ENCODE assay signal across 18 mouse cellular contexts in the genomic region with DNA sequence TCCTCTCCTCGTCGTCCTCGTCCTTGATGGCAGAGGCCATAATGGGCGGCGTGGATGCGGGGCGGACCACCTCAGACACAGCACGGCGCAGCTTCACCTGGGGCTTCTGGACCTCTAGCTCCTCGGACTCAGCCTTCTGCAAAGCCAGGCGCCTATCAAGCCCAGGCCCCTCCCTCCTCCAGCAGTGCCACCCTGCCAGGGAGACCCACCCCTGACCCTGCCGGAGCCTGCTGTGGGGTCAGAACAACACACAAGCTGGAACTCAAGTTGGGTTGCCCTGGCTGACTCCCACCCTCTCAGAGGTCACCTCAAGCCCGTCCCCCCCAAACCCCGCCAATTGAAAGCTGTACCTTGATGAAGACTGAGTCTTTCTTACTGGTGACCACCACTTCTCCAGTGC. TPM values are rescaled to one million over a fixed set of nuclear protein-coding genes. Genes with fewer than 3 reads are reported as not detected.
DNase-seq lines count a peak whose midpoint lies in the region; ATAC-seq and TF ChIP-seq lines count a peak whose summit lies in the region.
"Had no signal": no experiment of that assay in that cellular context is flagged by ENCODE, and none has a peak within 500 bp of the region (broad histone marks: within the 10 kb centered on the region; RNA-seq: fewer than 3 reads in every experiment).

No protein-coding gene starts in this region.

- H3K4me1 ChIP-seq in hindbrain, embryonic 11.5 days (replicated peaks; ENCODE audit: control insufficient read depth, insufficient read depth, low read length) = peaks cover 7% of the 10 kb centered on the region; the same call in 1 of the 2 replicates
- peaks cover 19% of the 10 kb centered on the region for H3K4me1 ChIP-seq in hindbrain, embryonic 12.5 days
- H3K4me1 ChIP-seq in forebrain, embryonic 13.5 days = peaks cover 12% of the 10 kb centered on the region
- H3K4me1 ChIP-seq in midbrain, embryonic 13.5 days (replicated peaks) = peaks cover 25% of the 10 kb centered on the region

- no peak overlapping the region for H3K4me3 ChIP-seq in hindbrain, embryonic 11.5 days (ENCODE audit: low read depth, low read length)
- no peak overlapping the region for H3K4me3 ChIP-seq in hindbrain, embryonic 12.5 days
- no peak overlapping the region for H3K4me3 ChIP-seq in forebrain, embryonic 13.5 days
- no peak overlapping the region for H3K4me3 ChIP-seq in midbrain, embryonic 13.5 days (replicated peaks)
- H3K4me3 ChIP-seq in gastrocnemius, adult 2 months = no peak overlapping the region
- H3K4me3 ChIP-seq: erythroblast, embryonic 14.5 days; heart, embryonic 15.5 days; left cerebral cortex, adult 2 months; liver, embryonic 12.5 days had no signal

- H3K36me3 ChIP-seq in hindbrain, embryonic 11.5 days (ENCODE audit: control insufficient read depth, insufficient read depth, low read length) = no peaks in the 10 kb centered on the region
- H3K36me3 ChIP-seq in hindbrain, embryonic 12.5 days = peaks cover 65% of the 10 kb centered on the region
- peaks cover 89% of the 10 kb centered on the region for H3K36me3 ChIP-seq in forebrain, embryonic 13.5 days (ENCODE audit: poor library complexity, severe bottlenecking)
- H3K36me3 ChIP-seq in midbrain, embryonic 13.5 days = peaks cover 87% of the 10 kb centered on the region
- H3K36me3 ChIP-seq: heart, embryonic 15.5 days; liver, embryonic 12.5 days had no signal

- no peak for TF ChIP-seq CTCF in gastrocnemius, adult 2 months (IDR thresholded peaks at IDR 0.05)

- no peak overlapping the region for H3K4me2 ChIP-seq in hindbrain, embryonic 11.5 days (replicated peaks; ENCODE audit: low read depth, low read length)
- H3K4me2 ChIP-seq in hindbrain, embryonic 12.5 days (replicated peaks) = no peak overlapping the region
- H3K4me2 ChIP-seq in forebrain, embryonic 13.5 days = no peak overlapping the region
- H3K4me2 ChIP-seq in midbrain, embryonic 13.5 days (replicated peaks) = no peak overlapping the region
- H3K4me2 ChIP-seq: heart, embryonic 15.5 days; liver, embryonic 12.5 days; lung, embryonic 14.5 days had no signal

- no peak overlapping the region; the same call in 1 of the 2 replicates for H3K9ac ChIP-seq in hindbrain, embryonic 11.5 days (ENCODE audit: low read depth, low read length)
- H3K9ac ChIP-seq in hindbrain, embryonic 12.5 days = no peak overlapping the region
- no peak overlapping the region for H3K9ac ChIP-seq in forebrain, embryonic 13.5 days
- H3K9ac ChIP-seq in midbrain, embryonic 13.5 days (replicated peaks) = no peak overlapping the region
- H3K9ac ChIP-seq: heart, embryonic 15.5 days; liver, embryonic 12.5 days; lung, embryonic 14.5 days had no signal

- 76% methylated on average over 14 of the region's 14 CpGs for WGBS in hindbrain, embryonic 11.5 days
- 82% methylated on average over 14 of the region's 14 CpGs for WGBS in hindbrain, embryonic 12.5 days
- 88% methylated on average over 14 of the region's 14 CpGs for WGBS in forebrain, embryonic 13.5 days
- WGBS in midbrain, embryonic 13.5 days = 88% methylated on average over 14 of the region's 14 CpGs

- intact Hi-C loops in gastrocnemius, adult 2 months (cut with DNase I) = no loop called here

- no peaks in the 10 kb centered on the region for H3K27me3 ChIP-seq in hindbrain, embryonic 11.5 days (ENCODE audit: control insufficient read depth, insufficient read depth, low read length)
- no peaks in the 10 kb centered on the region for H3K27me3 ChIP-seq in hindbrain, embryonic 12.5 days
- H3K27me3 ChIP-seq in forebrain, embryonic 13.5 days = no peaks in the 10 kb centered on the region
- no peaks in the 10 kb centered on the region for H3K27me3 ChIP-seq in midbrain, embryonic 13.5 days

- ATAC-seq in hindbrain, embryonic 11.5 days (ENCODE audit: low FRiP score) = no peak
- no peak for ATAC-seq in hindbrain, embryonic 12.5 days (ENCODE audit: low FRiP score)
- no peak for ATAC-seq in forebrain, embryonic 13.5 days
- no peak for ATAC-seq in midbrain, embryonic 13.5 days

- peak; percentile 35 for DNase-seq in adrenal gland, postnatal 10 days
- no peak for DNase-seq in adrenal gland, postnatal 4 days (ENCODE audit: low spot score in 2 of 2)
- no peak for DNase-seq in hindbrain, embryonic 11.5 days (ENCODE audit: low spot score)
- DNase-seq in gastrocnemius, adult 2 months = no peak
- DNase-seq in cerebellum, adult 11 months = no peak

- no peaks in the 10 kb centered on the region for H3K9me3 ChIP-seq in hindbrain, embryonic 11.5 days (ENCODE audit: control insufficient read depth, low read length)
- H3K9me3 ChIP-seq in hindbrain, embryonic 12.5 days (replicated peaks) = no peaks in the 10 kb centered on the region
- no peaks in the 10 kb centered on the region for H3K9me3 ChIP-seq in forebrain, embryonic 13.5 days (replicated peaks)
- no peaks in the 10 kb centered on the region for H3K9me3 ChIP-seq in midbrain, embryonic 13.5 days
- H3K9me3 ChIP-seq: heart, embryonic 15.5 days; liver, embryonic 12.5 days had no signal

- H3K27ac ChIP-seq in hindbrain, embryonic 11.5 days (ENCODE audit: low read depth, low read length) = peak overlapping the region; percentile 56
- H3K27ac ChIP-seq in hindbrain, embryonic 12.5 days = no peak overlapping the region
- H3K27ac ChIP-seq in forebrain, embryonic 13.5 days = peak overlapping the region; percentile 21
- H3K27ac ChIP-seq in midbrain, embryonic 13.5 days = peak overlapping the region; percentile 75
- H3K27ac ChIP-seq in gastrocnemius, adult 2 months = no peak overlapping the region
- H3K27ac ChIP-seq: heart, embryonic 15.5 days; left cerebral cortex, adult 2 months; liver, embryonic 12.5 days; macrophage had no signal

RNA-seq across cellular contexts. Expression of a gene that starts 23.0 kb away (rescaled TPM):
- total RNA-seq in adrenal gland, postnatal 10 days (2021) = under 1 TPM in 1 of 2 experiments, not detected in 1; 0.18 TPM
- under 1 TPM; 0.37 to 0.48 TPM for total RNA-seq in adrenal gland, postnatal 4 days (2021)
- 0.20 TPM in 1 of 2 replicates, not detected in the other for polyA plus RNA-seq in hindbrain, embryonic 11.5 days (2014; fragmentation: Nextera tagmentation; extraction: Ambion mirVana)
- polyA plus RNA-seq in hindbrain, embryonic 12.5 days (2016; fragmentation: Nextera tagmentation; extraction: Ambion mirVana) = 0.85 and 0.94 TPM in 2 replicates
- polyA plus RNA-seq in forebrain, embryonic 13.5 days (2015; fragmentation: Nextera tagmentation; extraction: Ambion mirVana) = 0.46 and 1.0 TPM in 2 replicates
- 0.88 and 1.2 TPM in 2 replicates for polyA plus RNA-seq in midbrain, embryonic 13.5 days (2015; fragmentation: Nextera tagmentation; extraction: Ambion mirVana)
- not detected for total RNA-seq in gastrocnemius, adult 2 months (2021)
- total RNA-seq: left cerebral cortex, adult 2 months; monocyte, adult 5-6 weeks had no signal
- polyA plus RNA-seq: embryonic facial prominence, embryonic 11.5 days; erythroblast, embryonic 14.5 days; kidney, adult 2 months; limb, embryonic 11.5 days; macrophage had no signal

RNA-seq across cellular contexts. Expression of a gene that starts 52.9 kb away (rescaled TPM):
- 10 to 100 TPM in 1 of 2 experiments, 1 to 10 TPM in 1; 7.1 to 10.1 TPM for total RNA-seq in adrenal gland, postnatal 10 days (2021)
- 10 to 100 TPM; 12.0 to 14.3 TPM for total RNA-seq in adrenal gland, postnatal 4 days (2021)
- polyA plus RNA-seq in hindbrain, embryonic 11.5 days (2014; fragmentation: Nextera tagmentation; extraction: Ambion mirVana) = 1.9 and 2.2 TPM in 2 replicates
- polyA plus RNA-seq in hindbrain, embryonic 12.5 days (2016; fragmentation: Nextera tagmentation; extraction: Ambion mirVana) = 6.3 and 6.7 TPM in 2 replicates
- 5.6 and 6.4 TPM in 2 replicates for polyA plus RNA-seq in forebrain, embryonic 13.5 days (2015; fragmentation: Nextera tagmentation; extraction: Ambion mirVana)
- polyA plus RNA-seq in midbrain, embryonic 13.5 days (2015; fragmentation: Nextera tagmentation; extraction: Ambion mirVana) = 7.0 and 8.5 TPM in 2 replicates
- 1 to 10 TPM in 1 of 2 experiments, under 1 TPM in 1; 0.61 to 1.2 TPM for total RNA-seq in gastrocnemius, adult 2 months (2021)
- polyA plus RNA-seq: erythroblast, embryonic 14.5 days had no signal

Comparison
In these comparisons a context has a peak if more than half of its experiments do, and no peak if none do; other contexts are left out.
1. H3K27ac ChIP-seq: peak in hindbrain, embryonic 11.5 days (single experiment), forebrain, embryonic 13.5 days (single experiment) and midbrain, embryonic 13.5 days (single experiment); none in hindbrain, embryonic 12.5 days (single experiment) and gastrocnemius, adult 2 months (single experiment).